Mouse (Mus musculus) gonadal fat pad, adult 2 months (tissue): ENCODE measurements around the gene 1700016K19Rik. TPM values are rescaled to one million over a fixed set of nuclear protein-coding genes. Genes with fewer than 3 reads are reported as not detected.
A peak's percentile ranks its signal among the peaks of the same experiment; 100 is the strongest.

Experiments used
- DNase-seq: peaks from one replicate; pipeline ENCODE4 v3.0.0-alpha.2; 2012; ENCODE audit warnings: low read depth
- polyA plus RNA-seq: library from polyadenylated mRNA; depleted of rRNA; stranded (reverse); fragments of >200 nt; gene quantifications from 2 replicates; pipeline ENCODE4 v1.2.3, GENCODE M21; 2012; rRNA removed

Gene 1700016K19Rik
- polyA plus RNA-seq = 2.0 and 5.4 TPM in 2 replicates

GRCm38 (mm10) chr11:75999440-76000155, at the start of gene 1700016K19Rik:
Gene 1700016K19Rik (plus strand): TSS chr11:75999912.
- no peak for DNase-seq

GRCm38 (mm10) chr11:75950459-75950858, 49.3 kb upstream of the 1700016K19Rik start:
- DNase-seq = no peak

DNA sequence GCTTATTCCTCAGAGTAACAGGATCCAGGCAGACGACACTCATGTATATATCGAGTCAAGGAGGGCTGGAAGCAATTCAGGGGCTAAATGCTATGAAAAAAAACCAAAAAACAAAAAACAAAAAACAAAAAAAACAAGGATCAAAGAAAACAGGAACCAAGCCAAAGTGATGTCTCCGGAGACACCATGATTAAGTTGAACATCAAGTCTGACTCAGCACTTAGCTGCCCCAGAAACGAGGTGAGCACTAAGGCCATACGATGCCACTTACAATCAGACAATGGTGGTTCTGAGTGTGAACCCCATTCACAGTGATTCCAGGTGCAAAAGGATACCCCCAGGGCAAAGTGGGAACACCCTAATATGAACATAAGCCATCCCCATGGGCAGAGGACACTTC, 47.8 kb upstream of the 1700016K19Rik start:
- DNase-seq = no peak

- DNase-seq = no peak
Measured at GRCm38 (mm10) chr11:75954896-75955295, 44.8 kb upstream of the 1700016K19Rik start.

DNA sequence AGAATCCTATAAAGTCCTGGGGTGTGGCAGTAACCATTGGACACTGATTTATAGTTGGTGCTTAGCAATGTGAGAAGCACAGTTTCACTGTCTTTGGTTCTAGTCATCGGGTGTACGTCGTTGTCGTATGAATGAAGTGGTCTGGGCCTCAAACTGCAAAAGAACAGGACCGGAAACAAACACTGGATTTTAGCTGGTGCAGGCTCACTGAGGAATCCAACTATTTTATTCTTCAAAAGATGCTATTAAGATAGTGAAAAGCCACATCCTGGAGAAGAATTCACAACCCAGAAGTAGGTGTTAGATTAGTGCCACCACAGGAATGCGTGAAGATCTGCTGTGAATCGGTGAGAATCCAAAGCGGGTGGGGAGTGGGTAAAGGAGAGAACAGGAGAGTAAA, 43.1 kb upstream of the 1700016K19Rik start:
- DNase-seq = no peak

GRCm38 (mm10) chr11:75957124-75957832, 42.4 kb upstream of the 1700016K19Rik start:
- no peak for DNase-seq

GRCm38 (mm10) chr11:75961782-75962181, 37.9 kb upstream of the 1700016K19Rik start:
- DNase-seq = no peak

- no peak for DNase-seq
Measured at GRCm38 (mm10) chr11:75963730-75964475, 35.8 kb upstream of the 1700016K19Rik start.

- DNase-seq = no peak
Measured at GRCm38 (mm10) chr11:75964476-75964730, 35.3 kb upstream of the 1700016K19Rik start.

DNA sequence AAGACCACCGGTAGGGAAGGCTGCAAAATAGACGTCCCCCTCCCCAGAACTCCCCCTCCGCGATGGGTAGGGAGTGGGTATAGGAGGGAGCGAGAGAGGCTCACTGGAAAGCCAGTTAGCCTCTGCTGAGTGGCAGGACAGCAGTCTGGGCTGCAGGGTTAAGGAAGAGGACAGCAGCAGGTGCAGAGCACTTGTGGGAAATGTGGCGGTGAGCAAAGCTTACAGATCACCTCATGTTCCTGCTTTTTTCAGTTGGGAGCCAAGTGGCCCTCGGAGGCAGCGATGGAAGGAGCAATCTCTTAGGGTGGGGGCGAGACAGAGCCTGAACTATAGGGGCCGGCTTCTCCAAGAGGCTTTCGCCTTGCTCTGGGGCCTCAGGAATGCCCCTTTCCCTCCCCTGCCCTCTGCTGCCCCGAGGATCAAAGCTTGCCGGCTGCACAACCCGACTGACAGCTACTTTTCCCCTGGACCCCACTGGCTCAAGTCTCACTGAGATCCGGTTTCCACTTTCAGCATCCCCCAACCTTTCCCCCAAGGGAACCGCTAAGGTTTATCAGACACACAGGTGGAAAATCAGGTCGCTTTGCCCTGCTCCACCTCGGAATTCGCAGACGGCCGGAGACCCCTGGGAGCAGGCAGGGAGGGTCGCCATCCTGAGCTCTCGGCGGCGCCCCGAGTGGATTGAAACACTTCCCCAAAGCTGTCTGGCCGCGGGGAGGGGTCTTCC, 33.9 kb upstream of the 1700016K19Rik start:
- no peak for DNase-seq

DNA sequence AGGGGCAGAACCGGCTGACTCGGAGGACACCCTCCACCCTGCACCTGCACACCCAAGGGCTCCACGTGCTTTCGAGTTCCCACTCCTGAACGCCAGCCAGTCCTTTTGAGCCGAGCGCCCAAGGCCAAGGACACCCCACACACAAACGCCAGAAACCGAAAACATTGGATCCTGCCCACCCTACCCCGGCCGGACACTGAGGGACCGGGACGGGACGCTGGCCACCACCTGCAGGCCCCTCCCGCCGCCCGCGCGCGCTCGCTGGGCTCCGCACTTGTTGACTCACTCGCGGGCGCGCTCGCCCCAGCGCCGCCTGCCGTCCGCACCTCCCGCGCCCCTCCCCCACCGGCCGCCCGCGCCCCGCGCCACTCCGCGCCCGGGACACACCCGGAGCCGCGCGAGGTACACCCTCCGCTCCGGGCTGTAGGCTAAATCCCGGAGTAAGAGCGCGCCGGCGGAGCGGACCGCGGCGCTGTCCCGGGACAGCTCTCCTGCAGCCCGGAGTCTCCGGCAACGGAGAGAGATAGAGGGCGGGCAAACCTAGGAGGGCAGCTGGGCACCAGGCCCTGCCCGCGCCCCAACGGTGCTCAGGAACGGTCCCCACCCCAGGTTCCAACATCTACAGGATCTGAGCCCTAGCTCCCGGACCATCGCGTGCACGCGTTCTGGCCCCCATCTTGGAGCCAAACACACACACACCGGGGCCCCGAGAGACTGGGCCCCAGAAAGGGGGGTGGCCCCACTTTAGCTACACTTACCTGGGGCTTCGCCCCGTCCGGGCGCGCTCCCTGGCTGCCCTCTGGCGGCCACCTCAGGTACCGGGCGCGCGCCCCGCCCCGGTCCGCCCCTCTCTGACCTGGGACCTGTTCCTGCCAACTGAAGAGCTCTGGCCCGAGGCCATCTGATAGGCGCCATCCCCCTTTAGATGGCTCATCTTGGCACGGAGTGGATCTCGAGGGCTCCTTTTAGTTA, 33.0 kb upstream of the 1700016K19Rik start:
- peak; percentile 16 for DNase-seq

GRCm38 (mm10) chr11:75968761-75969160, 31.0 kb upstream of the 1700016K19Rik start:
- DNase-seq = no peak

GRCm38 (mm10) chr11:75970629-75971028, 29.1 kb upstream of the 1700016K19Rik start:
- DNase-seq = no peak

DNA sequence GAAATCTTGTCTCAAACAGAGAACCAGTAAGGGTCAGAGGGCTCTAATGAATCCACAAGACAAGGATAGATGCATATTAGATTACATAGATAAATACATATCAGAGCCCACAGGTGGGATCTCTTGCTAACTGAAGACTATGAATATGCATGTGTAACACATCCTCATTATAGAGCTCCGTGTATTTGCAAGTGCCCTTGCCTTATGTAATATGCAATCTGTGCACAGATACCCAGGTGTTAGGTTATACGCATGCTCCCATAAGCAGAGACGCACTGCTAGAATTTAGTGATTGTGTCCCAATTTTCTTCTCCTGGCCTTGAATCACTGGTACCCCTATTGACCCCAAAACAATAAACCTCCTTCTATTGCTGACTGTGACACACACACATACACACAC, 27.5 kb upstream of the 1700016K19Rik start:
- no peak for DNase-seq

DNA sequence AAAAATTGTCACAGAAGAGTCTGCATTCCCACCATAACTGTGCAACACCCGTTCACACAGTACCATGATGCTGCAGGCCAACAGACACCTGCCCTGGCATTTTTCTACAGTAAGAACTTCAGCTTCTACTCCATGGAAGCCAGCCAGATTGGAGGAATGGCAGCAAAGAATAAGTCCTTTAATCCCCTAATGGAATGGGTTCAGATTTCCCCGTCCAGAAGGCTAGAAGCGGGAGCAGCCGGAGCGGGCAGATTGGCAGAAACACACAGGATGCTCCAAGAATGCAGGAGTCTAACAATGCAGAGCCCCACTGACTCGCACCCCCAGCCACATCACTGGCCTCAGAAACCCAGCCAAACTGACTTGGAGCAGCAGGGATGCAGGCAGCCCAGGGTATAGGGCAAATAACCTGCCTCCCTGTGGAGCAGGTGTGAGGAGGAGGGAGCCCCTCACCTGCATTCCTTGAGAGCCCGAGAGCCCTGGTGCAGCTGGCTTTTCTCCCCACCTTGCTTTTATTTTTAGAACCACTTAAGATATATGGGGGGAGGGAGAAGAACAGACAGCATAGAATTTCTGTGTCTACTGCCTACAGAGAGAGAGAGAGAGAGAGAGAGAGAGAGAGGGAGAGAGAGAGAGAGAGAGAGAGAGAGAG, 26.7 kb upstream of the 1700016K19Rik start:
- DNase-seq = peak; percentile 10

DNA sequence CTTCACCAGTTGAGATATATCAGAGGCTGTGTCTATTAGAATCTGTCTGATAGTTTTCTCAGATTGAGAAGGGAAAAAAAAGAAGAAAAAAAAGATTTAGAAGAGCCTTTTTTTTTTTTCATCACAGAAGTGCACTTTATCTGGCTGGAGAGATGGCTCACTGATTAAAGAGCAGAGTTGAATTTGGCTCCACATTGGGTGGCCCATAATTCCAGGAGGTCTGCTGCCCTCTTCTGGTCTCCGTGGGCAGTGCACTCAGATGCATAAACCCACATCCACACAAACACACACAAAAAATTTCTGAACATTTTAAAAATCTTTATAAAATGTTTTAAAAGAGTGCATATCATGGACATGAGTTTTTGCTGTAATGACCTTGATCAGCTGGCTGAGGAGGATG, 25.7 kb upstream of the 1700016K19Rik start:
- no peak for DNase-seq

GRCm38 (mm10) chr11:75976748-75977147, 23.0 kb upstream of the 1700016K19Rik start:
- no peak for DNase-seq

DNA sequence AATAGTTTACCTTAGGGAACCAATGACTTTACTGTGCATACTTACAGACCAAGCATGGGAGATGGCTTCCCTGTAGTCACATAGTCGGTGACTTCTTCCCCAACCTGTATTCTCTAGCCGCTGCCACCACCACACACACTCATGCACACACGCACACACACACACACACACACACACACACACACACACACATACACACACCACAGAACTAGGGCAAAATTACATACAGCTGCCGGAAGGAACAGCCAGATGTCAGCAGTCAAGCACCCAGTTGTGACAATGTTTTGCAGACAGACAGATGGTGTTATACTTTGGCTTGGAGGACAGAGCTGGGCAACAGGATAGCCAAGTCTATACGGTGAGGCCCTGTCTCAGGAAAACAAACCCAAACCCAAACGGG, 21.7 kb upstream of the 1700016K19Rik start:
- no peak for DNase-seq

- no peak for DNase-seq
Measured at GRCm38 (mm10) chr11:75980413-75980812, 19.3 kb upstream of the 1700016K19Rik start.

- DNase-seq = no peak
Measured at GRCm38 (mm10) chr11:75983194-75983593, 16.5 kb upstream of the 1700016K19Rik start.
